Mouse (Mus musculus) adrenal gland, postnatal 36 days (tissue): ENCODE measurements around the gene Ndufs2. TPM values are rescaled to one million over a fixed set of nuclear protein-coding genes. Genes with fewer than 3 reads are reported as not detected.
"Not testable (repeated sequence)": the region's sequence is repeated elsewhere in the genome, so short reads cannot be mapped to it uniquely, and the experiment has no call there.

ENCODE experiments used
- DNase-seq, 2 experiments: peaks; one replicate each; pipeline ENCODE4 v3.0.0; 2021; ENCODE audit warnings: mixed read lengths in 1 of 2
- total RNA-seq, 2 experiments: library from RNA; stranded (reverse); gene quantifications; 2 replicates each; pipeline ENCODE4 v1.2.3; 2021

The Ndufs2 gene
- total RNA-seq, 2 experiments from 2014 or later, result 657 to 866 TPM

GRCm38 (mm10) chr1:171256095-171256818 is 5.1 kb upstream of the Ndufs2 start:
- DNase-seq, result peak; percentile 79 to 81

GRCm38 (mm10) chr1:171252415-171252814 is 1.2 kb upstream of the Ndufs2 start:
- no peak for DNase-seq

- DNase-seq, result no peak
Observed at GRCm38 (mm10) chr1:171251594-171252324, 571 bp upstream of the Ndufs2 start.

- DNase-seq, result peak in 1 of 2 experiments; percentile 27
Observed at GRCm38 (mm10) chr1:171249913-171250600, 1.1 kb downstream of the Ndufs2 start, which contains the start of gene Adamts4. Adamts4 (plus strand) TSS chr1:171250421.

- DNase-seq, result no peak
Observed at GRCm38 (mm10) chr1:171248386-171249226, 2.6 kb downstream of the Ndufs2 start.

GRCm38 (mm10) chr1:171247916-171248315 is 3.3 kb downstream of the Ndufs2 start:
- DNase-seq, result no peak

- DNase-seq, result peak in 1 of 2 experiments; percentile 34
Observed at GRCm38 (mm10) chr1:171247453-171247841, 3.7 kb downstream of the Ndufs2 start.

GRCm38 (mm10) chr1:171246709-171247452 is 4.3 kb downstream of the Ndufs2 start:
- DNase-seq, result peak; percentile 97 to 99

GRCm38 (mm10) chr1:171245353-171245752 is 5.8 kb downstream of the Ndufs2 start:
- no peak for DNase-seq

- DNase-seq, result not testable (repeated sequence)
Observed at GRCm38 (mm10) chr1:171241952-171242351, 9.2 kb downstream of the Ndufs2 start.

- peak; percentile 46 to 64 for DNase-seq
Observed at GRCm38 (mm10) chr1:171240911-171241310, 10.3 kb downstream of the Ndufs2 start.

- peak; percentile 74 for DNase-seq
Observed at GRCm38 (mm10) chr1:171239992-171240744, 11.0 kb downstream of the Ndufs2 start.

GRCm38 (mm10) chr1:171238463-171238862 is 12.7 kb downstream of the Ndufs2 start:
- peak; percentile 80 to 85 for DNase-seq

GRCm38 (mm10) chr1:171237438-171237837 is 13.8 kb downstream of the Ndufs2 start:
- DNase-seq, result no peak

- DNase-seq, result no peak
Observed at GRCm38 (mm10) chr1:171235791-171236190, 15.4 kb downstream of the Ndufs2 start.

- no peak for DNase-seq
Observed at GRCm38 (mm10) chr1:171234538-171234937, 16.6 kb downstream of the Ndufs2 start.

- DNase-seq, result no peak
Observed at GRCm38 (mm10) chr1:171234126-171234525, 17.1 kb downstream of the Ndufs2 start, which contains the start of gene Fcer1g. Fcer1g (minus strand) TSS chr1:171234365.

- DNase-seq, result peak in 1 of 2 experiments; percentile 38
Observed at GRCm38 (mm10) chr1:171232800-171233730, 18.1 kb downstream of the Ndufs2 start.

GRCm38 (mm10) chr1:171232348-171232747 is 18.8 kb downstream of the Ndufs2 start:
- DNase-seq, result no peak
